Mouse (Mus musculus) embryonic facial prominence, embryonic 14.5 days (tissue): ENCODE measurements around the gene Cnnm3. TPM values are rescaled to one million over a fixed set of nuclear protein-coding genes. Genes with fewer than 3 reads are reported as not detected.
A peak's percentile ranks its signal among the peaks of the same experiment; 100 is the strongest.

Source experiments
- ATAC-seq: fragments of 200-750 bp; cut with Nextera tagmentation; 2 replicates; pipeline ENCODE4 v1.8.0; 2017; ENCODE audit warnings: low read depth, moderate number of reproducible peaks, moderate TSS enrichment
- DNase-seq: peaks from one replicate; pipeline ENCODE4 v3.0.0-alpha.2; 2015; ENCODE audit warnings: low spot score
- H3K27ac ChIP-seq: fragments of 300-500 bp; sonication (generic); replicated peaks from 2 replicates; pipeline ENCODE4 v1.5.1; 2014; ENCODE audit warnings: low read depth, mild to moderate bottlenecking, low read length, moderate library complexity
- H3K27me3 ChIP-seq: fragments of 300-500 bp; sonication (generic); replicated peaks from 2 replicates; pipeline ENCODE4 v1.6.1; 2014; ENCODE audit warnings: low read length; ENCODE audit not compliant: control insufficient read depth, insufficient read depth
- H3K36me3 ChIP-seq: fragments of 300-500 bp; sonication (generic); 2 replicates; pipeline ENCODE4 v1.6.1; 2014; ENCODE audit warnings: low read length, mixed read lengths; ENCODE audit not compliant: control insufficient read depth, insufficient read depth
- H3K4me1 ChIP-seq: fragments of 300-500 bp; sonication (generic); 2 replicates; pipeline ENCODE4 v1.6.1; 2014; ENCODE audit warnings: antibody characterized with exemption, low read length; ENCODE audit not compliant: control insufficient read depth, insufficient read depth
- H3K4me2 ChIP-seq: fragments of 300-500 bp; sonication (generic); 2 replicates; pipeline ENCODE4 v1.6.1; 2014; ENCODE audit warnings: low read depth, mild to moderate bottlenecking, low read length, moderate library complexity, mixed read lengths
- H3K4me3 ChIP-seq: fragments of 300-500 bp; sonication (generic); 2 replicates; pipeline ENCODE4 v1.5.1; 2014; ENCODE audit warnings: low read depth, mild to moderate bottlenecking, low read length
- H3K9ac ChIP-seq: fragments of 300-500 bp; sonication (generic); 2 replicates; pipeline ENCODE4 v1.6.1; 2014; ENCODE audit warnings: low read depth, mild to moderate bottlenecking, low read length, moderate library complexity, mixed read lengths
- H3K9me3 ChIP-seq: fragments of 300-500 bp; sonication (generic); 2 replicates; pipeline ENCODE4 v1.6.1; 2016; ENCODE audit warnings: low read length; ENCODE audit not compliant: control insufficient read depth
- WGBS: fragments of 180-500 bp; shearing (Covaris S2); extraction: QIAGEN DNeasy Blood & Tissue Kit; methylation state at CpG from one replicate; pipeline ENCODE4 v1.1.7; 2014; 5-methylcytosine and 5-hydroxymethylcytosine counted together
- polyA plus RNA-seq: library from polyadenylated mRNA; unstranded; fragments of >200 nt; fragmentation: Nextera tagmentation; extraction: Ambion mirVana; gene quantifications from 2 replicates; pipeline ENCODE4 v1.2.1, GENCODE M21; 2014

The Cnnm3 gene
- polyA plus RNA-seq, 1 experiment from 2014 or later = 5.1 TPM

- Histone ChIP-seq H3K36me3 (no peaks in the 10 kb centered on the region), H3K4me1 (peaks cover 44% of the 10 kb centered on the region), H3K9ac (peak overlapping the region; percentile 56), H3K27me3 (no peaks in the 10 kb centered on the region), H3K4me2 (peak overlapping the region; percentile 85), H3K27ac (peak overlapping the region; percentile 71), H3K4me3 (peak overlapping the region; percentile 72), H3K9me3 (no peaks in the 10 kb centered on the region)
- DNase-seq (peak; percentile 61), ATAC-seq (no peak)
- 35% methylated on average over 8 of the region's 8 CpGs for WGBS
These were observed 36.1 kb upstream of the Cnnm3 start for GRCm38 (mm10) chr1:36475480-36476110.

DNA sequence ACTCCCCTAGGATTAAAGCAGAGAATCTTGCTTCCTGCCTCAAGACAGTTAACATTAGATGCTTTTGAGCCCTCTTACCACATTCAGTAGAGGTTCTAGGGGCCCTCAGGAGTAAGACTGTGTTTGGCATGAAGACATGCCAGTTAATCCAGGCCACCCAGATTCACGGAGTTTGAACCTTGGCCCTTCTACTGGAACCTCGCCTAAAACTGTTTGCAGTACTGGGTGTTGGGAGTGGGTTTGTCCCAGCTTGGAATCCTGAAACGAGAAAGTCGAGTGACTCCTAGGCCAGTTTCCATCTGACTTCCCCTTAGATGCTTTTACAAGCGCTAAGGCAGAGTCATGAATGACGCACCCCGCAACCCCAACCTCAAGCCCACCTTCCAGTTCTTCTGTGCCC lies 35.2 kb upstream of the Cnnm3 start:
- no peak for ATAC-seq
- peaks cover 42% of the 10 kb centered on the region for H3K4me1 ChIP-seq
- H3K36me3 ChIP-seq = no peaks in the 10 kb centered on the region
- 80% methylated on average over 7 of the region's 7 CpGs for WGBS
- H3K4me3 ChIP-seq = no peak overlapping the region
- peak overlapping the region; percentile 71; the same call in 1 of the 2 replicates for H3K27ac ChIP-seq
- no peak overlapping the region for H3K9ac ChIP-seq
- peak overlapping the region; percentile 85; the same call in 1 of the 2 replicates for H3K4me2 ChIP-seq
- no peaks in the 10 kb centered on the region for H3K9me3 ChIP-seq
- DNase-seq = no peak
- H3K27me3 ChIP-seq = no peaks in the 10 kb centered on the region

GRCm38 (mm10) chr1:36478343-36478795 lies 33.3 kb upstream of the Cnnm3 start:
- no peak overlapping the region for H3K4me3 ChIP-seq
- WGBS = 63% methylated on average over 2 of the region's 2 CpGs
- ATAC-seq (no peak), DNase-seq (no peak)
- H3K4me2 ChIP-seq = no peak overlapping the region
- H3K36me3 ChIP-seq = no peaks in the 10 kb centered on the region
- no peaks in the 10 kb centered on the region for H3K27me3 ChIP-seq
- H3K4me1 ChIP-seq = peaks cover 26% of the 10 kb centered on the region
- no peak overlapping the region for H3K9ac ChIP-seq
- H3K9me3 ChIP-seq = no peaks in the 10 kb centered on the region
- H3K27ac ChIP-seq = no peak overlapping the region

GRCm38 (mm10) chr1:36479903-36480899 lies 31.5 kb upstream of the Cnnm3 start:
- Histone ChIP-seq H3K36me3 (no peaks in the 10 kb centered on the region), H3K27me3 (no peaks in the 10 kb centered on the region), H3K9me3 (no peaks in the 10 kb centered on the region), H3K27ac (no peak overlapping the region), H3K9ac (no peak overlapping the region), H3K4me3 (no peak overlapping the region), H3K4me2 (no peak overlapping the region), H3K4me1 (peaks cover 8% of the 10 kb centered on the region)
- DNase-seq = no peak
- ATAC-seq = no peak
- 86% methylated on average over 12 of the region's 12 CpGs for WGBS

GRCm38 (mm10) chr1:36483825-36484224 lies 27.8 kb upstream of the Cnnm3 start:
- H3K27me3 ChIP-seq = no peaks in the 10 kb centered on the region
- H3K4me1 ChIP-seq = no peaks in the 10 kb centered on the region
- WGBS = 50% methylated on average over 4 of the region's 4 CpGs
- H3K4me3 ChIP-seq = no peak overlapping the region
- DNase-seq = no peak
- no peak for ATAC-seq
- no peaks in the 10 kb centered on the region for H3K9me3 ChIP-seq
- no peak overlapping the region for H3K4me2 ChIP-seq
- no peak overlapping the region for H3K27ac ChIP-seq
- no peak overlapping the region for H3K9ac ChIP-seq
- H3K36me3 ChIP-seq = no peaks in the 10 kb centered on the region

- H3K4me2 ChIP-seq = no peak overlapping the region
These were observed 26.6 kb upstream of the Cnnm3 start for GRCm38 (mm10) chr1:36485080-36485479.

DNA sequence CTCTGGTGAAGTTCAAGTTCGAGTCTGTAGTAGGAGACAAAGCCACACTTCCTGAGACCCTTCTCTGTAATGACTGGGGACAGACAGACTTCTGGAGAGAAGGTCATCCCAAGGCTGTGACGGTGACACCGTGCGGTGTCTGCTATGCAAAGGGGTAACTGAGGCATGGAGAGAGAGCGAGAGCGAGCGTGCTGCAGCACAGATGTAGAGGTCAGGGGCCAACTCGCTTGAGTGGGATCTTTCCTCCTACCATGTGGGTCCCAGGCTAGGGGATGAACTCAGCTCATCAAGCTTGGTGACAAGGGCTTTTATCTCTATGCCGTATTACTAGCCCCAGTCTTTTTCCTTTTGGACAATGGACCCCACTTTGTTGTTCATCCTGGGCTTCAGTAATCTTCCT lies 24.6 kb upstream of the Cnnm3 start:
- DNase-seq (no peak), ATAC-seq (no peak)
- Histone ChIP-seq H3K4me1 (no peaks in the 10 kb centered on the region), H3K4me3 (no peak overlapping the region), H3K9me3 (no peaks in the 10 kb centered on the region), H3K9ac (no peak overlapping the region), H3K27ac (no peak overlapping the region), H3K27me3 (no peaks in the 10 kb centered on the region), H3K36me3 (no peaks in the 10 kb centered on the region), H3K4me2 (no peak overlapping the region)
- 79% methylated on average over 9 of the region's 9 CpGs for WGBS

More at GRCm38 (mm10) chr1:36485080-36485479, 26.6 kb upstream of the Cnnm3 start:
- no peak for ATAC-seq
- H3K27ac ChIP-seq = no peak overlapping the region
- no peak overlapping the region for H3K9ac ChIP-seq
- H3K4me1 ChIP-seq = no peaks in the 10 kb centered on the region
- 56% methylated on average over 7 of the region's 7 CpGs for WGBS
- DNase-seq = no peak
- H3K9me3 ChIP-seq = no peaks in the 10 kb centered on the region
- no peaks in the 10 kb centered on the region for H3K27me3 ChIP-seq
- H3K36me3 ChIP-seq = no peaks in the 10 kb centered on the region
- no peak overlapping the region for H3K4me3 ChIP-seq

DNA sequence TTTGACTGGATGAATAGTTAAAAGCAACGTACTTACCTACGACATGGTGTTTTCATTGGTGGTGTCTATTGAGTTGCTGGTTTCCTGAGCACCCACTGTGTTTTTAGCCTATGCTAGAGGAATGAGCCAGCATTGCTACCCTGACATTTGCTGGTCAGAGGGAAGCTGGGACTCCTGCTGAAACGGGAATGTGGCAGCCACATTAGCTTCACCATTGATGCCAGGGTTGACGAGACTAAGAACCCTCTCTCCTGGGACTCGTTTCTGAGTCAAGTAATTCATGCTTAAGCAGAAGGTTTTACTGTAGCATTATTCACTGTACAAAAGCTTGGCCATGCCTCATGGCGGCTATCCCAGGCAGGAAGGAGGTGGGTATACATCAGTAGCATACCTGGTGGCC lies 22.0 kb upstream of the Cnnm3 start:
- ATAC-seq (no peak), DNase-seq (no peak)
- Histone ChIP-seq H3K4me1 (peaks cover 7% of the 10 kb centered on the region; the same call in 1 of the 2 replicates), H3K27me3 (no peaks in the 10 kb centered on the region), H3K9me3 (no peaks in the 10 kb centered on the region), H3K36me3 (no peaks in the 10 kb centered on the region), H3K27ac (no peak overlapping the region), H3K4me2 (no peak overlapping the region), H3K4me3 (no peak overlapping the region), H3K9ac (no peak overlapping the region)
- WGBS = 74% methylated on average over 6 of the region's 6 CpGs
